Mouse (Mus musculus): ENCODE data around the gene 1700067K01Rik. TPM values are rescaled to one million over a fixed set of nuclear protein-coding genes. Genes with fewer than 3 reads are reported as not detected.

1700067K01Rik gene
- polyA plus RNA-seq, 1 experiment from 2014 or later = 0.71 TPM

DNA sequence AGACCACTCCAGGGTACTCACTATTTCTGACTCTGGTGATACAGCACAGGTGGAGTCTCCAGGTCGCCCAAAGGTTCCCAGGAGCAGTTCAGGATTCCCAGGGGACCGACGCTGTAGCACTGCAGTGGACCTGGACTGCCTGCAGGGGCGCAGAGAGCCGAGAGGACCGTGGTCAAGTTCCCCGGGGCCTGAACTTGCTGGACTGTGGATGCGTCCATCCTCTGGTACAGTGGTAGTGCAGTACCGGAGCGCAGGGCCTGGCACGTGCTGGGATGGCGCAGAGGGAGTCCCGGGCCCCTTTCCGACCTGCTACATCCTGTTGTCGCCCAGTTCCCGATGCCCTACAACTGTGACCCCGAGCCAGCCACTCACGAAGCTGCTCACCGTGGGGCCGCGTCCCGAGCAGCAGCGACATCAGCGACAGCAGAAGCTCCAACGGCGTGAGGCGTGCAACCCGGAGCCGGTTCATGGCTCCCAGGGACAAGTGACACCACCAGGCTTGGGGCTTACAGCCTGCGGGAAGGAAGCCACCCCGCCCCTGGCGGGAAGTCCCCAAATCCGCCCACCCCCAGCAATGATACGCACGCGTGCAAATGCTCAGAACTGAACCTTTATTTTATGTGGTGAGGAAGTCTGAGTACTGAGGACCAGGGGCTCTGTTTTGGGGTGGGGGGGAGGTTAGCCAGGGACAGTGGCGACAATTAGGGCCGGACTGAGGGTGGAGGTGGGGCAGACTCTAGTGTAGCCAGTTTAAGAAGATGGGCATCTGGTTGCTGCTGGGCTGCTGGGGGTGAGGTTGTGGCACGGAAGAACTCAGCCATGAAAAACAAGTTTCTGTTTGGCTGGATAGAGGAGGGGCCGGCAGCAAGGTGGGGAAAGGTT lies 41.0 kb downstream of the 1700067K01Rik start, which contains the start of gene Il27ra:
TSS of gene Il27ra (minus strand) at position 524 of the 882 bp plus-strand sequence.
- Histone ChIP-seq H3K4me1 (ENCODE audit: control insufficient read depth, insufficient read depth, low read length) (0 out of 2 replicates have a peak, but pooled peaks cover 3% of the 10 kb centered on the region), H3K36me3 (ENCODE audit: control insufficient read depth, insufficient read depth, low read length) (no peaks in the 10 kb centered on the region), H3K27ac (ENCODE audit: low read length) (no peak within 1 kb of the TSS), H3K27me3 (ENCODE audit: control insufficient read depth, insufficient read depth, low read length) (peaks cover 29% of the 10 kb centered on the region), H3K9me3 (ENCODE audit: control insufficient read depth, low read depth, low read length) (no peaks in the 10 kb centered on the region), H3K9ac (replicated peaks; ENCODE audit: low read depth, low read length) (no peak within 1 kb of the TSS; the same call in 1 of the 2 replicates), H3K4me2 (replicated peaks; ENCODE audit: low read depth, low read length) (peak within 1 kb of the TSS; percentile 64), H3K4me3 (ENCODE audit: low read depth, low read length) (peak within 1 kb of the TSS; percentile 26)
- peak; percentile 55 for ATAC-seq (ENCODE audit: insufficient number of reproducible peaks, insufficient read depth, low FRiP score, low read depth)
- 6% methylated on average over 40 of the region's 40 CpGs for WGBS

DNA sequence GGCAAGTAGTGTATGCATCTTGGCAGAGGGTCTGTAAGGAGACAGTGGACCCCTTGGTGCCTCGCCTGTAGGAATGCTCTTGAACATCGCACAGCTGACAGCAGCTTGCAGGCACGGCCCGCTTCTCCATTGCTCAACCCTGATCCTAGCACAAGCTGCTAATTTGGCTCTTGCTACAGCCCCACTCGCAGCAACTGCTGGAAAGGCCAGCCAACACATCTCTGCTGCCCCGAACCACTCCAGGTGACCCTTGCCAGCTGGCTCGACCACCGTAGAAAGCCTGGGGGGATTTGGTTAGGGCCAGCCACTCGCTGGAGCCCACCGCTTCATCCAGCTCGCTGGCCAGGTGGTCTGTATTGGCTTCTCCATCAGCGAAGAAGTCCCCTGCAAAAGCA lies 41.6 kb downstream of the 1700067K01Rik start:
- 0 out of 2 replicates have a peak, but pooled peaks cover 3% of the 10 kb centered on the region for H3K4me1 ChIP-seq (ENCODE audit: control insufficient read depth, insufficient read depth, low read length)
- ATAC-seq (ENCODE audit: insufficient number of reproducible peaks, insufficient read depth, low FRiP score, low read depth) = no peak
- 35% methylated on average over 12 of the region's 12 CpGs for WGBS
- H3K9me3 ChIP-seq (ENCODE audit: control insufficient read depth, low read depth, low read length) = no peaks in the 10 kb centered on the region
- peaks cover 29% of the 10 kb centered on the region for H3K27me3 ChIP-seq (ENCODE audit: control insufficient read depth, insufficient read depth, low read length)
- 0 out of 2 replicates have a peak overlapping the region, but pooled peaks have one; percentile 26 for H3K4me3 ChIP-seq (ENCODE audit: low read depth, low read length)
- H3K9ac ChIP-seq (replicated peaks; ENCODE audit: low read depth, low read length) = no peak overlapping the region
- H3K27ac ChIP-seq (ENCODE audit: low read length) = no peak overlapping the region
- H3K36me3 ChIP-seq (ENCODE audit: control insufficient read depth, insufficient read depth, low read length) = no peaks in the 10 kb centered on the region
- peak overlapping the region; percentile 64 for H3K4me2 ChIP-seq (replicated peaks; ENCODE audit: low read depth, low read length)

DNA sequence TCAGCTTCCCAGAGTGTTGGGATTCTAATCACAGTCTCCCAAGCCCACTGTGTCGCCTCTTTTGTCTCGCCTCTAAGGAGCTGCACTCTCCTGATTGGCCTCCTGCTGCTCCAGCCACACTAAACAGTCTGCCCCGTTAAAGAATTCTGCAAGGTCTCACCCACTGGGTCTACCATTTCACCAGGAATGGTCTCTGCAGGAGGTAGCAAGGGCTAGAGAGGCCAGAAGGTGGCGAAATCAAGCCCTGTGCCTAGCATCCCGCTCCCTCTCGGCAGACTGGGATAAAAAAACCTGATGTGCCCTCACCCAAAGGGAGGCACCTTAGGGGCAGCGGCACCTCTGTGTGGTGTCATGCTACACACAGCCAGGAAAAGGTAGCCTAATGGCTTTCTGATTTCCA lies 42.8 kb downstream of the 1700067K01Rik start:
- Histone ChIP-seq H3K27ac (ENCODE audit: low read length) (no peak overlapping the region), H3K4me3 (ENCODE audit: low read depth, low read length) (no peak overlapping the region), H3K27me3 (ENCODE audit: control insufficient read depth, insufficient read depth, low read length) (peaks cover 29% of the 10 kb centered on the region), H3K9ac (replicated peaks; ENCODE audit: low read depth, low read length) (no peak overlapping the region), H3K4me2 (replicated peaks; ENCODE audit: low read depth, low read length) (no peak overlapping the region), H3K36me3 (ENCODE audit: control insufficient read depth, insufficient read depth, low read length) (no peaks in the 10 kb centered on the region), H3K4me1 (ENCODE audit: control insufficient read depth, insufficient read depth, low read length) (0 out of 2 replicates have a peak, but pooled peaks cover 3% of the 10 kb centered on the region), H3K9me3 (ENCODE audit: control insufficient read depth, low read depth, low read length) (no peaks in the 10 kb centered on the region)
- ATAC-seq (ENCODE audit: insufficient number of reproducible peaks, insufficient read depth, low FRiP score, low read depth) = no peak
- 11% methylated on average over 7 of the region's 7 CpGs for WGBS

DNA sequence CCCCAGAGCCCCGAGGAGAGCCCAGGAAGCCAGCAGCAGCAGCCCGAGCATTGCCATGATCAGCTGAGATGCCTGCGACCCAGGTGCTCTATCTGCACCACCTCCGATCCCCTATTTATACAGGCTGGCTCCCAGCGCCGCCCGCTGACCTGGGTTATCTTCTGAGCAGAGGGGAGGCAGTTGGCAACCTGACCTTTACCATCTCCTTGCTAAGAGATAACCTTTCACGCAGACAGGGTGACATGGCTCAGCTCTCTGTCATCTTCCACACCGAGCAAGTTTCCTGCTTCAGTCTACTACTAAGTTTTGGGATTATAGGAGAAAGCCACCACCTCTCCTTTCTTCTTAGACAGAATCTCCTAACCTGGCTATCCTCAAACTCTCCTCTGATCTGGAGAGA lies 43.6 kb downstream of the 1700067K01Rik start, which contains the start of gene Rln3:
TSS of gene Rln3 (minus strand) at position 101 of the 400 bp plus-strand sequence.
- 6% methylated on average over 9 of the region's 9 CpGs for WGBS
- H3K4me3 ChIP-seq (ENCODE audit: low read depth, low read length) = no peak within 1 kb of the TSS; the same call in 1 of the 2 replicates
- ATAC-seq (ENCODE audit: insufficient number of reproducible peaks, insufficient read depth, low FRiP score, low read depth) = no peak
- H3K9ac ChIP-seq (replicated peaks; ENCODE audit: low read depth, low read length) = no peak within 1 kb of the TSS
- peaks cover 29% of the 10 kb centered on the region for H3K27me3 ChIP-seq (ENCODE audit: control insufficient read depth, insufficient read depth, low read length)
- 0 out of 2 replicates have a peak, but pooled peaks cover 3% of the 10 kb centered on the region for H3K4me1 ChIP-seq (ENCODE audit: control insufficient read depth, insufficient read depth, low read length)
- no peaks in the 10 kb centered on the region for H3K9me3 ChIP-seq (ENCODE audit: control insufficient read depth, low read depth, low read length)
- no peak within 1 kb of the TSS for H3K27ac ChIP-seq (ENCODE audit: low read length)
- 0 out of 2 replicates have a peak within 1 kb of the TSS, but pooled peaks have one; percentile 12 for H3K4me2 ChIP-seq (replicated peaks; ENCODE audit: low read depth, low read length)
- H3K36me3 ChIP-seq (ENCODE audit: control insufficient read depth, insufficient read depth, low read length) = no peaks in the 10 kb centered on the region

DNA sequence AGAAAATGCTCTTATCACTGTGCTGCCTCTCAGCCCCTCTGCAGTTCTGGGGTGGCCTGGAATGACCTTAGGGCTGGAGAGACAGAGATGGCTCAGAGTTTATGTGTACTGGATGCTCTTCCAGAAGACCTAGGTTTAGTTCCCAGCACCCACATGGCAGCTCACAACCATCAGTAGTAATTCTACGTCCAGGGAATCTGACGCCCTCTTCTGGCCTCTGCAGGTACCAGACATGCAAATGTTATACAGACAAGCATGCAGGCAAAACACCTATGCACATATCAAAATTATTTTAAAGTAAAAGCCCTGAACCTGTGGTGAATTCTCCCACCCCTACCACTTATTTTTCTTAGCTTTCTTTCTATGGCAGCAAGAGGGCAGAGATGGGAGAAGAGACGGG lies 45.2 kb downstream of the 1700067K01Rik start:
- Histone ChIP-seq H3K27ac (ENCODE audit: low read length) (no peak overlapping the region), H3K9me3 (ENCODE audit: control insufficient read depth, low read depth, low read length) (no peaks in the 10 kb centered on the region), H3K36me3 (ENCODE audit: control insufficient read depth, insufficient read depth, low read length) (no peaks in the 10 kb centered on the region), H3K4me3 (ENCODE audit: low read depth, low read length) (no peak overlapping the region), H3K27me3 (ENCODE audit: control insufficient read depth, insufficient read depth, low read length) (peaks cover 29% of the 10 kb centered on the region), H3K9ac (replicated peaks; ENCODE audit: low read depth, low read length) (no peak overlapping the region), H3K4me1 (ENCODE audit: control insufficient read depth, insufficient read depth, low read length) (0 out of 2 replicates have a peak, but pooled peaks cover 3% of the 10 kb centered on the region), H3K4me2 (replicated peaks; ENCODE audit: low read depth, low read length) (no peak overlapping the region)
- ATAC-seq (ENCODE audit: insufficient number of reproducible peaks, insufficient read depth, low FRiP score, low read depth) = no peak
- WGBS = 77% methylated on average over 3 of the region's 3 CpGs

DNA sequence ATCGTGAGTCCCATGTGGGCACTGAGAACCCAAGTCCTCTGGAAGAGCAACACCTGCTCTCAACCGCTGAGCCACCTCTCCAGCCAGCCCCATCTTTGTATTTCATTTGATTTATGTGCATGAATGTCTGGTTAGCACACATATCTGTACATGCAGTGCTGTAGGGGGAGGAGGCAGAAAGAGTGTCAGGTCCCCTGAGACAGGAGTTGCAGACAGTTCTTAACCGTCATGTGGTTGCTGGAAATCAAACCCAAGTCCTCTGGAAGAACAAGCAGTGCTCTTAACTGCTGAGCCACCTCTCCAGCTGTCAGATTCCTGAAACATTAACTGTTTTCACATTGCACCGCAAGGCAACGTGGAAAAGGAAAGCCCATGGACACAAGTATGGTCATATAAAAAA lies 46.9 kb downstream of the 1700067K01Rik start:
- 57% methylated on average over 5 of the region's 5 CpGs for WGBS
- Histone ChIP-seq H3K4me2 (replicated peaks; ENCODE audit: low read depth, low read length) (no peak overlapping the region), H3K27me3 (ENCODE audit: control insufficient read depth, insufficient read depth, low read length) (peaks cover 23% of the 10 kb centered on the region), H3K36me3 (ENCODE audit: control insufficient read depth, insufficient read depth, low read length) (no peaks in the 10 kb centered on the region), H3K4me3 (ENCODE audit: low read depth, low read length) (no peak overlapping the region), H3K9me3 (ENCODE audit: control insufficient read depth, low read depth, low read length) (no peaks in the 10 kb centered on the region), H3K9ac (replicated peaks; ENCODE audit: low read depth, low read length) (no peak overlapping the region), H3K4me1 (ENCODE audit: control insufficient read depth, insufficient read depth, low read length) (no peaks in the 10 kb centered on the region), H3K27ac (ENCODE audit: low read length) (no peak overlapping the region)
- no peak for ATAC-seq (ENCODE audit: insufficient number of reproducible peaks, insufficient read depth, low FRiP score, low read depth)

DNA sequence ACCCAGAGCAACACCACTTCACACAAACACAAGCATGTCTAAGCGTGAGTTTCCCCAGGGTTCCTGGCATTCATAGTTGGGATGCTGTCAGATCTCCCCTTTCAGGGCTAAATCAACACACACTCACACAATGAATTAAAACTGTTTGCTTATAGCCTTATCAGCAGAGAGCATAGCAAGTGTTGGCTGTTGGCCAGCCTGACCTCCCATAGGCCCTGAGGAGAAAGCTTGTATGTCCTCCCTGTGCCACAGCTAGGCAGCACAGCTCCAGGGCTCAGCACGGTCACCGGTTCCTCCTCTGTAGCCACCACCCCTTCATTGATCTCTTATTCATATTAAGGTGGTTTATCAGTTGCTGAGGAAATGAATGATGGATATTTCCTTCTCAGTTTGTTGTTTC lies 51.4 kb downstream of the 1700067K01Rik start:
- no peaks in the 10 kb centered on the region for H3K4me1 ChIP-seq (ENCODE audit: control insufficient read depth, insufficient read depth, low read length)
- H3K9ac ChIP-seq (replicated peaks; ENCODE audit: low read depth, low read length) = no peak overlapping the region
- no peak overlapping the region for H3K4me2 ChIP-seq (replicated peaks; ENCODE audit: low read depth, low read length)
- ATAC-seq (ENCODE audit: insufficient number of reproducible peaks, insufficient read depth, low FRiP score, low read depth) = peak; percentile 76
- 62% methylated on average over 3 of the region's 3 CpGs for WGBS
- H3K9me3 ChIP-seq (ENCODE audit: control insufficient read depth, low read depth, low read length) = no peaks in the 10 kb centered on the region
- no peak overlapping the region for H3K4me3 ChIP-seq (ENCODE audit: low read depth, low read length)
- H3K27me3 ChIP-seq (ENCODE audit: control insufficient read depth, insufficient read depth, low read length) = no peaks in the 10 kb centered on the region
- H3K27ac ChIP-seq (ENCODE audit: low read length) = no peak overlapping the region
- no peaks in the 10 kb centered on the region for H3K36me3 ChIP-seq (ENCODE audit: control insufficient read depth, insufficient read depth, low read length)

DNA sequence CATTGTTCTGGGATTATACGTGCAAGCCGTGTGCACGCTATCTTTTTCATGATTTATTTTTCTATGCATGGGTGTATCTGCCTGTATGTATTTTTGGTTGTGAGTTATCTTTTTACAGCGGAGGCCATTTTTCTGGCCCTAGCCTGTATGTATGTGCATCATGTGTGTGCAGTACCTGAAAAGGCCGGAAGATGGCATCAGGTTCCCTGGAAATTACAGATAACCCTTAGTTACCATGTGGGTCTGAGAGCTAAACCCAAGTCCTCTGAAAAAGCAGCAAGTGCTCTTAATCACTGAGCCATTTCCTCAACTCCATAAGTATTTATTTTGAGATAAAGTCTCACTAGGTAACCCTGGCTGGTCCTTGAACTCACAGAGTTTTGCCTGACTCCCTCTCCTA lies 51.9 kb downstream of the 1700067K01Rik start:
- no peak for ATAC-seq (ENCODE audit: insufficient number of reproducible peaks, insufficient read depth, low FRiP score, low read depth)
- Histone ChIP-seq H3K36me3 (ENCODE audit: control insufficient read depth, insufficient read depth, low read length) (no peaks in the 10 kb centered on the region), H3K9ac (replicated peaks; ENCODE audit: low read depth, low read length) (no peak overlapping the region), H3K4me3 (ENCODE audit: low read depth, low read length) (no peak overlapping the region), H3K4me1 (ENCODE audit: control insufficient read depth, insufficient read depth, low read length) (no peaks in the 10 kb centered on the region), H3K27ac (ENCODE audit: low read length) (no peak overlapping the region), H3K9me3 (ENCODE audit: control insufficient read depth, low read depth, low read length) (no peaks in the 10 kb centered on the region), H3K27me3 (ENCODE audit: control insufficient read depth, insufficient read depth, low read length) (no peaks in the 10 kb centered on the region), H3K4me2 (replicated peaks; ENCODE audit: low read depth, low read length) (no peak overlapping the region)
- 91% methylated on average over 5 of the region's 5 CpGs for WGBS

All from stomach, embryonic 14.5 days (tissue).